Mouse (Mus musculus): ENCODE measurements around the gene Trim47. TPM values are rescaled to one million over a fixed set of nuclear protein-coding genes. Genes with fewer than 3 reads are reported as not detected.

Gene Trim47
- polyA plus RNA-seq, 1 experiment from 2014 or later: 3.0 TPM

DNA sequence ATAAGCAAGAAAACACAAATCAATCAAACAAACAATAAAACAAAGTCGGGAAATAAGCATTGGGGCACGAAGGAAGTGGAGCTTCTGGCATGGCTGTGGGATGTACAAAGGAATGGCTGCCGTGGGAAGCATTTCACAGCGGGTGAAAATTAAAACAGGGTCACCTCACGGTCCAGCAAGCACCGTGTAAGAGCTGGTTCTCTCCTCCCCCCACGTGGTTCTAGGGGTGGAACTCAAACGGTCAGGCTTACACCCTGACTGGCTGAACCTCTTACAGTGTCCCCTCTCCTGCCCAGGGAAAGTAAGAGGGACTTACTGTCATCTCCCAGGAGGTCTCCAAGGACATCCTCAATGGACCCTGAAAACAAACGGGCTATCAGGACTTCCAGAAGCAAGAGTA lies 36.0 kb upstream of the Trim47 start:
- no peaks in the 10 kb centered on the region for H3K9me3 ChIP-seq (ENCODE audit: control insufficient read depth, low read length)
- WGBS: 32% methylated on average over 9 of the region's 9 CpGs
- H3K36me3 ChIP-seq (ENCODE audit: control insufficient read depth, insufficient read depth, low read length): peaks cover 3% of the 10 kb centered on the region; the same call in 1 of the 2 replicates
- peaks cover 7% of the 10 kb centered on the region for H3K4me1 ChIP-seq (replicated peaks; ENCODE audit: control insufficient read depth, insufficient read depth, low read length)
- DNase-seq (ENCODE audit: low spot score): no peak
- no peaks in the 10 kb centered on the region for H3K27me3 ChIP-seq (ENCODE audit: control insufficient read depth, insufficient read depth, low read length)
- no peak overlapping the region for H3K27ac ChIP-seq (ENCODE audit: low read depth, low read length)
- no peak overlapping the region for H3K4me2 ChIP-seq (replicated peaks; ENCODE audit: low read depth, low read length)
- no peak overlapping the region for H3K9ac ChIP-seq (ENCODE audit: low read depth, low read length)
- no peak overlapping the region for H3K4me3 ChIP-seq (ENCODE audit: low read depth, low read length)
- ATAC-seq (ENCODE audit: low FRiP score): no peak

DNA sequence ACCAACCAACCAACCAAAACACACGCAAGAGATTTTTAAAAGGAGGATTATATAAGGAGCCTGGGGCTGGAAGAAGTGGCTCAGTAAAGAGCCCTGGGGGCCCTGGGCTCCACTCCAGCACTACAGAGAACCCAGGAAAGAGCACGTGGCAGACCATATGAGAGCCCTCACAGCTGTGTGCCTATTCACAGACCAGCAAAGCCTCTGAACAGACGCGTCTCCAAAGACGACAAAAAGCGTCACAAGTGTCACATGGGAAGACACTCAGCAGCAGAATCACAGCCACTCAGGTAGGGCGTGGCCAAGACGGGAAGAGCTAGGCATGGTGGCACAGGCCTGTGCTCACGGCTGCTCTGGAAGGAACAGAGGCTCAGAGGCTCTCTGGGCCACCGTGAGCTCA lies 35.1 kb upstream of the Trim47 start:
- no peak overlapping the region for H3K9ac ChIP-seq (ENCODE audit: low read depth, low read length)
- H3K4me2 ChIP-seq (replicated peaks; ENCODE audit: low read depth, low read length): no peak overlapping the region
- peaks cover 7% of the 10 kb centered on the region for H3K4me1 ChIP-seq (replicated peaks; ENCODE audit: control insufficient read depth, insufficient read depth, low read length)
- H3K27ac ChIP-seq (ENCODE audit: low read depth, low read length): no peak overlapping the region
- H3K4me3 ChIP-seq (ENCODE audit: low read depth, low read length): no peak overlapping the region
- WGBS: 76% methylated on average over 10 of the region's 10 CpGs
- H3K27me3 ChIP-seq (ENCODE audit: control insufficient read depth, insufficient read depth, low read length): no peaks in the 10 kb centered on the region
- DNase-seq (ENCODE audit: low spot score) (no peak), ATAC-seq (ENCODE audit: low FRiP score) (no peak)
- no peaks in the 10 kb centered on the region for H3K9me3 ChIP-seq (ENCODE audit: control insufficient read depth, low read length)
- H3K36me3 ChIP-seq (ENCODE audit: control insufficient read depth, insufficient read depth, low read length): peaks cover 6% of the 10 kb centered on the region

- H3K4me1 ChIP-seq (replicated peaks; ENCODE audit: control insufficient read depth, insufficient read depth, low read length): peaks cover 4% of the 10 kb centered on the region
- ATAC-seq (ENCODE audit: low FRiP score) (no peak), DNase-seq (ENCODE audit: low spot score) (no peak)
- no peaks in the 10 kb centered on the region for H3K27me3 ChIP-seq (ENCODE audit: control insufficient read depth, insufficient read depth, low read length)
- H3K4me2 ChIP-seq (replicated peaks; ENCODE audit: low read depth, low read length): no peak overlapping the region
- no peak overlapping the region for H3K27ac ChIP-seq (ENCODE audit: low read depth, low read length)
- H3K9ac ChIP-seq (ENCODE audit: low read depth, low read length): no peak overlapping the region
- H3K9me3 ChIP-seq (ENCODE audit: control insufficient read depth, low read length): no peaks in the 10 kb centered on the region
- 70% methylated on average over 12 of the region's 12 CpGs for whole genome bisulfite sequencing
- peaks cover 6% of the 10 kb centered on the region for H3K36me3 ChIP-seq (ENCODE audit: control insufficient read depth, insufficient read depth, low read length)
- no peak overlapping the region for H3K4me3 ChIP-seq (ENCODE audit: low read depth, low read length)
Measured at GRCm38 (mm10) chr11:116161312-116161711, 34.3 kb upstream of the Trim47 start.

GRCm38 (mm10) chr11:116150960-116151359 lies 23.9 kb upstream of the Trim47 start:
- WGBS: 97% methylated on average over 2 of the region's 2 CpGs
- Histone ChIP-seq H3K27ac (ENCODE audit: low read depth, low read length) (no peak overlapping the region), H3K4me1 (replicated peaks; ENCODE audit: control insufficient read depth, insufficient read depth, low read length) (no peaks in the 10 kb centered on the region), H3K4me3 (ENCODE audit: low read depth, low read length) (no peak overlapping the region), H3K9ac (ENCODE audit: low read depth, low read length) (no peak overlapping the region), H3K27me3 (ENCODE audit: control insufficient read depth, insufficient read depth, low read length) (no peaks in the 10 kb centered on the region), H3K36me3 (ENCODE audit: control insufficient read depth, insufficient read depth, low read length) (peaks cover 30% of the 10 kb centered on the region), H3K9me3 (ENCODE audit: control insufficient read depth, low read length) (no peaks in the 10 kb centered on the region), H3K4me2 (replicated peaks; ENCODE audit: low read depth, low read length) (no peak overlapping the region)
- DNase-seq (ENCODE audit: low spot score): no peak
- ATAC-seq (ENCODE audit: low FRiP score): no peak

GRCm38 (mm10) chr11:116149341-116149740 lies 22.3 kb upstream of the Trim47 start:
- Histone ChIP-seq H3K4me1 (replicated peaks; ENCODE audit: control insufficient read depth, insufficient read depth, low read length) (no peaks in the 10 kb centered on the region), H3K9ac (ENCODE audit: low read depth, low read length) (no peak overlapping the region), H3K27me3 (ENCODE audit: control insufficient read depth, insufficient read depth, low read length) (no peaks in the 10 kb centered on the region), H3K36me3 (ENCODE audit: control insufficient read depth, insufficient read depth, low read length) (peaks cover 26% of the 10 kb centered on the region), H3K4me3 (ENCODE audit: low read depth, low read length) (no peak overlapping the region), H3K4me2 (replicated peaks; ENCODE audit: low read depth, low read length) (no peak overlapping the region; the same call in 1 of the 2 replicates), H3K9me3 (ENCODE audit: control insufficient read depth, low read length) (no peaks in the 10 kb centered on the region), H3K27ac (ENCODE audit: low read depth, low read length) (no peak overlapping the region)
- ATAC-seq (ENCODE audit: low FRiP score): no peak
- no peak for DNase-seq (ENCODE audit: low spot score)
- WGBS: 83% methylated on average over 6 of the region's 6 CpGs

- no peaks in the 10 kb centered on the region for H3K4me1 ChIP-seq (replicated peaks; ENCODE audit: control insufficient read depth, insufficient read depth, low read length)
- H3K36me3 ChIP-seq (ENCODE audit: control insufficient read depth, insufficient read depth, low read length): peaks cover 26% of the 10 kb centered on the region
Measured at GRCm38 (mm10) chr11:116148761-116149221, 21.8 kb upstream of the Trim47 start.

DNA sequence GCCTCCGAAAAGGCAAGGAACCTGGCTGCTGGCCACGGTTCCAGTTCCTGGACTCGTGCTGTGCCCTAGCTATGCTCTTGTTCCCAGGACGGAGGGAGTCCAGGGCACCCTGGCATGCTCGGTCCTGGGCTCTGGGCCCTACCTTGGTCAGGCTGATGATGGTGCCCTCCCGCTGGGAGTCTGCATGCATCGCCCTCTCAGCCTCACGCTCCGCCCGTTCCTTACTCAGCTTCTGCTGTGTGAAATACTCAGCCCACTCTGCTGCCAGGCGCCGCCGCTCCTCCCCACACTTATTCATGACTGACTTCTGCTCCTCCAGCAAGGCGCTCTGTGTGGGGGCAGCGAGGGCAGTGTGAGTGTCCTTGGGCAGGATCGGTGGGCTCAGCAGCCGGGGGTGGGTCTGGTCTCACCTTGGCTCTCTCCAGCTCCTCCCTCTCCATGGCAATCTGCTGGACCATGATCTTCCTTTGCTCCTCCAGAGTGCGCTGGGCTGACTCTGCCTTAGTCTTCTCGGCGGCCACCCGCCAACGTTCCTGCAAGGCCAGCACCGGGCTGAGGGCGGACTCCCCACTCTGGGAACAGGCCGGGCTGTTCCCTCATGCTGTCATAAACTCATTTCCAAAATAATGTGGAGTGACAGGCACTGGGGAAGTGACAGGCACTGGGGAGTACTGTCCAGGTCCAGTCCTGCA lies 19.4 kb upstream of the Trim47 start:
- no peak for DNase-seq (ENCODE audit: low spot score)
- H3K27ac ChIP-seq (ENCODE audit: low read depth, low read length): no peak overlapping the region
- H3K4me3 ChIP-seq (ENCODE audit: low read depth, low read length): no peak overlapping the region
- no peaks in the 10 kb centered on the region for H3K9me3 ChIP-seq (ENCODE audit: control insufficient read depth, low read length)
- no peak overlapping the region for H3K9ac ChIP-seq (ENCODE audit: low read depth, low read length)
- no peak for ATAC-seq (ENCODE audit: low FRiP score)
- peaks cover 16% of the 10 kb centered on the region for H3K36me3 ChIP-seq (ENCODE audit: control insufficient read depth, insufficient read depth, low read length)
- no peaks in the 10 kb centered on the region for H3K4me1 ChIP-seq (replicated peaks; ENCODE audit: control insufficient read depth, insufficient read depth, low read length)
- H3K27me3 ChIP-seq (ENCODE audit: control insufficient read depth, insufficient read depth, low read length): no peaks in the 10 kb centered on the region
- no peak overlapping the region for H3K4me2 ChIP-seq (replicated peaks; ENCODE audit: low read depth, low read length)
- 78% methylated on average over 25 of the region's 25 CpGs for WGBS

More at GRCm38 (mm10) chr11:116148761-116149221, 21.8 kb upstream of the Trim47 start:
- 61% methylated on average over 20 of the region's 20 CpGs for WGBS
- no peak overlapping the region for H3K27ac ChIP-seq (ENCODE audit: low read depth, low read length)
- no peak overlapping the region for H3K4me3 ChIP-seq (ENCODE audit: low read depth, low read length)
- DNase-seq (ENCODE audit: low spot score): no peak
- no peaks in the 10 kb centered on the region for H3K27me3 ChIP-seq (ENCODE audit: control insufficient read depth, insufficient read depth, low read length)
- no peak for ATAC-seq (ENCODE audit: low FRiP score)
- no peaks in the 10 kb centered on the region for H3K9me3 ChIP-seq (ENCODE audit: control insufficient read depth, low read length)
- no peak overlapping the region; the same call in 1 of the 2 replicates for H3K4me2 ChIP-seq (replicated peaks; ENCODE audit: low read depth, low read length)
- no peak overlapping the region for H3K9ac ChIP-seq (ENCODE audit: low read depth, low read length)

DNA sequence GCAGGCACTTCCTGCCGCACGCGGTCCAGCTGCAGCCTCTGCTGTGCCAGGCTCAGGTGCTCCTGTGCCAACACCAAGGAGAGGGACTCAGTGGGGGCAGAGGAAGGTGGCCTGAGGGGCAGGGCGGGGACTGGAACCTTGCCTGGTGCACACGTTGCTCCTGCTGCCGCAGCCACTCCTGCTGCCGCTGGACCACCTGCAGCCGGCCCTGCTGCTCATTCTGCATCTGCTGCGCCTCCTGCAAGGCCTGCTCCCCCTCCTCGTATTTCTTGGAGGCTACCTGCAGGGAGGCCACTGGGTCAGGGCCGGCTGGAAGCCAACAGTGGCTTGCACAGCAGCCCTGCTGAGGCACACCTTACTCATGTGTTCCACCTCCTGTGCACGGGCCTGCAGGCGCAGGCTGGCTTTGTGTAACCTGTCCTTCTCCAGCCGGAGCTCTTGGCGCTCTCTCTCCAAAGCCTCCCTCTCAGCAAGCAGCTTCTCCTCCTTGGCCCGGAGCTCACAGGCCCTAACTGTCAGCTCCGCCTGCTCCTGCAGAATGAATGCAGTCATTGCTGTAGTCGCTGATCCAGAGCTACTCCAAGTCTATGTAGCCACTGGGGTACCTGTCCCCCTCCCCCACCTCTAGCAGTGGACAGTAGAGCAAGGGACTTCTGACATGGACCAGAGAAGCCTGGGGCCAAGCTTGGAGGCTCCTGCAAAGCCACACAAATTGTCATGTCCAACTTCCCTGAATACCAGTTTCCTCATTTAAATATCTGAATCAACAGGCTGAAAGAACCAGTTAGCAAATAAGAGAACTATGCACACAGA lies 18.7 kb upstream of the Trim47 start:
- no peak for DNase-seq (ENCODE audit: low spot score)
- Histone ChIP-seq H3K36me3 (ENCODE audit: control insufficient read depth, insufficient read depth, low read length) (peaks cover 9% of the 10 kb centered on the region; the same call in 1 of the 2 replicates), H3K9me3 (ENCODE audit: control insufficient read depth, low read length) (no peaks in the 10 kb centered on the region), H3K4me3 (ENCODE audit: low read depth, low read length) (no peak overlapping the region), H3K27me3 (ENCODE audit: control insufficient read depth, insufficient read depth, low read length) (no peaks in the 10 kb centered on the region), H3K4me2 (replicated peaks; ENCODE audit: low read depth, low read length) (no peak overlapping the region), H3K4me1 (replicated peaks; ENCODE audit: control insufficient read depth, insufficient read depth, low read length) (no peaks in the 10 kb centered on the region), H3K27ac (ENCODE audit: low read depth, low read length) (no peak overlapping the region), H3K9ac (ENCODE audit: low read depth, low read length) (no peak overlapping the region)
- WGBS: 53% methylated on average over 18 of the region's 18 CpGs
- ATAC-seq (ENCODE audit: low FRiP score): no peak
